24 mouse cellular contexts compared by ENCODE assay signal in the genomic region with DNA sequence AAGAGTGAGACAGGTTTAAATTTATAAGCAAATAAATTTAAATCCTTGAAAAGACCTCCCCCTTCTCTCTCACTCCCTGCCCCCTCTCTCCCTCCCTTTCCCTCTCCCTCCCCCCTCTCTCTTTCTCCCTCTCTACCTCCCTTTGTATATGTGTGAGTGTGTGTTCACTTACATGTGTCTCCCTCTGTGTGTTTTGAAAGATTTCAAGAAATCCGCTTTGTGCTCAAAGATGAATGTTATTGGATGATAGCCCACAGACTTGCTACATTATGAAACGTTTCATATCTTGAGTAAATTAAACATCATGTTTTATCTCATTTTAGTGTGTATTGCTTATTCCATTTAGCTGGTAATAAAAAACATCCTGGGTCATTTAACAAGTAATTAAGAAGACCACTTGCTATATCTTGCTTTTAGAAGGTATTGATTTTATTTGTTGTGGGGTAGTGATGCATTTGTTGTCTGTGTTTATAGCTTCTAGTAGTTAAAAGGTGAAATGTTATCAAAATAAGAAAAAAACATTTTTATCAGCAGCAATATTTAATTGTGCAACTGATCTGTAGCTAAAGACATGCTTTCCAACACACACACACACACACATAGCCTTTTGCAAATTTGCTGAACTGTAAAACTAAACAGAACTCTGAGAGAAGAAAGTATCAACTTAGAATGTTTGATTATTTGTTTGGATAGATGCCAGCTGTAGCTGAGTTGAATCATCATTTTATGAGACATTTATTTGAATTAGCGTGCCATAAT.
DNase-seq lines count a peak whose midpoint lies in the region; ATAC-seq and TF ChIP-seq lines count a peak whose summit lies in the region.
"Had no signal": no experiment of that assay in that cellular context is flagged by ENCODE, and none has a peak within 500 bp of the region (broad histone marks: within the 10 kb centered on the region; RNA-seq: fewer than 3 reads in every experiment).

No protein-coding gene starts in this region.

- DNase-seq in hindbrain, embryonic 14.5 days (ENCODE audit: low spot score), result peak; percentile 21
- DNase-seq in hindbrain, postnatal 0 days (ENCODE audit: low spot score), result no peak
- DNase-seq in liver, adult 2 months (ENCODE audit: extremely low read depth, low read depth, low spot score), result peak; percentile 54
- DNase-seq in liver, embryonic 11.5 days (ENCODE audit: low spot score), result no peak
- no peak for DNase-seq in lung, postnatal 25 days (ENCODE audit: low spot score)
- DNase-seq: adrenal gland, adult 8-10 months; adrenal gland, postnatal 14 days; adrenal gland, postnatal 36 days; B cell, adult 2 months; cerebellum, adult 11-12 months; cerebellum, adult 2 months; cerebellum, adult 9-10 months; cerebellum, postnatal 10 days; cerebellum, postnatal 25 days had no signal

- WGBS in hindbrain, embryonic 14.5 days, result 80% methylated on average over 3 of the region's 3 CpGs
- WGBS in hindbrain, postnatal 0 days, result 75% methylated on average over 3 of the region's 3 CpGs
- 21% methylated on average over 3 of the region's 3 CpGs for WGBS in liver, adult 2 months
- WGBS in liver, embryonic 11.5 days, result 72% methylated on average over 3 of the region's 3 CpGs
- WGBS in lung, embryonic 15.5 days, result 46% methylated on average over 3 of the region's 3 CpGs

- no peak for TF ChIP-seq POLR2A in liver, adult 2 months (IDR thresholded peaks at IDR 0.05; ENCODE audit: extremely low read depth, insufficient read depth, low read length)

- no peak overlapping the region for H3K4me2 ChIP-seq in hindbrain, embryonic 14.5 days (replicated peaks)
- no peak overlapping the region for H3K4me2 ChIP-seq in hindbrain, postnatal 0 days (ENCODE audit: low read depth, low read length)
- no peak overlapping the region for H3K4me2 ChIP-seq in liver, embryonic 11.5 days
- no peak overlapping the region for H3K4me2 ChIP-seq in lung, embryonic 15.5 days
- H3K4me2 ChIP-seq: embryonic facial prominence, embryonic 12.5 days; forebrain, embryonic 13.5 days; forebrain, embryonic 15.5 days had no signal

- H3K27me3 ChIP-seq in hindbrain, embryonic 14.5 days (ENCODE audit: control insufficient read depth, insufficient read depth, low read length), result no peaks in the 10 kb centered on the region
- H3K27me3 ChIP-seq in hindbrain, postnatal 0 days (ENCODE audit: insufficient read depth, low read length), result no peaks in the 10 kb centered on the region
- H3K27me3 ChIP-seq in liver, adult 2 months (ENCODE audit: control insufficient read depth, insufficient read depth, low read length), result no peaks in the 10 kb centered on the region
- no peaks in the 10 kb centered on the region for H3K27me3 ChIP-seq in liver, embryonic 11.5 days (replicated peaks; ENCODE audit: control insufficient read depth, insufficient read depth, low read length)
- H3K27me3 ChIP-seq in lung, embryonic 15.5 days, result no peaks in the 10 kb centered on the region
- H3K27me3 ChIP-seq: CH12.LX; embryonic facial prominence, embryonic 12.5 days; forebrain, embryonic 13.5 days; forebrain, embryonic 15.5 days; Patski had no signal

- no peak overlapping the region for H3K9ac ChIP-seq in hindbrain, embryonic 14.5 days
- no peak overlapping the region for H3K9ac ChIP-seq in hindbrain, postnatal 0 days (replicated peaks; ENCODE audit: low read length)
- no peak overlapping the region for H3K9ac ChIP-seq in liver, adult 2 months (ENCODE audit: low read depth, low read length)
- no peak overlapping the region for H3K9ac ChIP-seq in liver, embryonic 11.5 days (ENCODE audit: low read depth, low read length)
- H3K9ac ChIP-seq in lung, embryonic 15.5 days, result no peak overlapping the region
- H3K9ac ChIP-seq: embryonic facial prominence, embryonic 12.5 days; forebrain, embryonic 13.5 days; forebrain, embryonic 15.5 days had no signal

- no peaks in the 10 kb centered on the region; the same call in 1 of the 2 replicates for H3K79me2 ChIP-seq in liver, adult 2 months (ENCODE audit: control insufficient read depth, insufficient read depth, low read length)

- no peak for TF ChIP-seq CTCF in hindbrain, postnatal 0 days (IDR thresholded peaks at IDR 0.05; ENCODE audit: low read depth)
- no peak for TF ChIP-seq CTCF in liver, adult 2 months (IDR thresholded peaks at IDR 0.05; ENCODE audit: low read depth, low read length)

- no peaks in the 10 kb centered on the region for H3K9me3 ChIP-seq in hindbrain, embryonic 14.5 days (ENCODE audit: control insufficient read depth, low read length)
- no peaks in the 10 kb centered on the region for H3K9me3 ChIP-seq in hindbrain, postnatal 0 days (ENCODE audit: low read length)
- no peaks in the 10 kb centered on the region for H3K9me3 ChIP-seq in liver, embryonic 11.5 days (ENCODE audit: control insufficient read depth, low read length)
- no peaks in the 10 kb centered on the region for H3K9me3 ChIP-seq in lung, embryonic 15.5 days
- H3K9me3 ChIP-seq: embryonic facial prominence, embryonic 10.5 days; embryonic facial prominence, embryonic 12.5 days; forebrain, embryonic 13.5 days; forebrain, embryonic 15.5 days; G1E had no signal

- ATAC-seq in hindbrain, embryonic 14.5 days (ENCODE audit: low FRiP score), result no peak
- no peak for ATAC-seq in hindbrain, postnatal 0 days
- ATAC-seq in liver, embryonic 11.5 days (replicated peaks; ENCODE audit: low FRiP score), result no peak
- peak; percentile 72; the same call in 1 of the 2 replicates for ATAC-seq in lung, embryonic 15.5 days (ENCODE audit: borderline replicate concordance, extremely low read depth, low FRiP score, low TSS enrichment)
- ATAC-seq: activated CD4-positive, CD25-positive, alpha-beta regulatory T cell, adult 4 months; CD4-positive, CD25-positive, alpha-beta regulatory T cell, adult 4 months; forebrain, embryonic 13.5 days; forebrain, embryonic 15.5 days; Patski had no signal

- no peak overlapping the region for H3K4me3 ChIP-seq in hindbrain, embryonic 14.5 days (replicated peaks; ENCODE audit: low read length)
- no peak overlapping the region for H3K4me3 ChIP-seq in hindbrain, postnatal 0 days (ENCODE audit: low read length)
- H3K4me3 ChIP-seq in liver, adult 2 months (ENCODE audit: insufficient read depth, low read depth, low read length), result no peak overlapping the region
- H3K4me3 ChIP-seq in liver, embryonic 11.5 days (ENCODE audit: low read depth, low read length), result no peak overlapping the region
- no peak overlapping the region for H3K4me3 ChIP-seq in lung, embryonic 15.5 days
- H3K4me3 ChIP-seq: embryonic facial prominence, embryonic 10.5 days; embryonic facial prominence, embryonic 12.5 days; forebrain, embryonic 13.5 days; forebrain, embryonic 15.5 days had no signal

- H3K27ac ChIP-seq in hindbrain, embryonic 14.5 days, result no peak overlapping the region
- no peak overlapping the region for H3K27ac ChIP-seq in hindbrain, postnatal 0 days
- no peak overlapping the region for H3K27ac ChIP-seq in liver, adult 2 months (replicated peaks; ENCODE audit: insufficient read depth, low read depth, low read length)
- no peak overlapping the region for H3K27ac ChIP-seq in liver, embryonic 11.5 days (ENCODE audit: low read depth, low read length)
- H3K27ac ChIP-seq in lung, embryonic 15.5 days, result no peak overlapping the region
- H3K27ac ChIP-seq: embryonic facial prominence, embryonic 10.5 days; embryonic facial prominence, embryonic 12.5 days; forebrain, embryonic 13.5 days; forebrain, embryonic 15.5 days had no signal

- H3K36me3 ChIP-seq in hindbrain, embryonic 14.5 days (replicated peaks; ENCODE audit: control insufficient read depth, insufficient read depth), result no peaks in the 10 kb centered on the region
- H3K36me3 ChIP-seq in hindbrain, postnatal 0 days (ENCODE audit: insufficient read depth, low read length), result no peaks in the 10 kb centered on the region
- H3K36me3 ChIP-seq in liver, adult 2 months (ENCODE audit: control insufficient read depth, insufficient read depth, low read length), result no peaks in the 10 kb centered on the region
- no peaks in the 10 kb centered on the region for H3K36me3 ChIP-seq in liver, embryonic 11.5 days (ENCODE audit: control insufficient read depth, insufficient read depth, low read length)
- no peaks in the 10 kb centered on the region for H3K36me3 ChIP-seq in lung, embryonic 15.5 days
- H3K36me3 ChIP-seq: embryonic facial prominence, embryonic 10.5 days; embryonic facial prominence, embryonic 12.5 days; forebrain, embryonic 15.5 days; G1E had no signal

- no peaks in the 10 kb centered on the region for H3K4me1 ChIP-seq in hindbrain, embryonic 14.5 days (replicated peaks; ENCODE audit: control insufficient read depth, insufficient read depth, low read length)
- no peaks in the 10 kb centered on the region for H3K4me1 ChIP-seq in hindbrain, postnatal 0 days (ENCODE audit: insufficient read depth, low read length)
- peaks cover 2% of the 10 kb centered on the region; the same call in 1 of the 2 replicates for H3K4me1 ChIP-seq in liver, adult 2 months (ENCODE audit: control insufficient read depth, insufficient read depth, low read length)
- no peaks in the 10 kb centered on the region for H3K4me1 ChIP-seq in liver, embryonic 11.5 days (replicated peaks; ENCODE audit: control insufficient read depth, insufficient read depth, low read length)
- no peaks in the 10 kb centered on the region for H3K4me1 ChIP-seq in lung, embryonic 15.5 days
- H3K4me1 ChIP-seq: embryonic facial prominence, embryonic 10.5 days; embryonic facial prominence, embryonic 12.5 days; forebrain, embryonic 13.5 days; forebrain, embryonic 15.5 days had no signal

Comparison
In these comparisons a context has a peak if more than half of its experiments do, and no peak if none do; other contexts are left out.
1. DNase-seq: peak in hindbrain, embryonic 14.5 days (single experiment) and liver, adult 2 months (single experiment); none in hindbrain, postnatal 0 days (single experiment), liver, embryonic 11.5 days (single experiment) and lung, postnatal 25 days (single experiment).